Mouse (Mus musculus) CD4-positive, CD25-positive, alpha-beta regulatory T cell, adult 4 months (primary cell): ENCODE results near the gene Lgals9. TPM values are rescaled to one million over a fixed set of nuclear protein-coding genes. Genes with fewer than 3 reads are reported as not detected.
A peak's percentile ranks its signal among the peaks of the same experiment; 100 is the strongest.
"Not testable (repeated sequence)": the region's sequence is repeated elsewhere in the genome, so short reads cannot be mapped to it uniquely, and the experiment has no call there.

Experiments used
- ATAC-seq: one replicate; pipeline ENCODE4 v1.8.0; 2017
- polyA plus RNA-seq, 2 experiments: library from polyadenylated mRNA; unstranded; fragments of 100-300 nt; shearing (Covaris generic); gene quantifications; one replicate each; pipeline ENCODE4 v1.2.1; 2017

The Lgals9 gene
- polyA plus RNA-seq, 2 experiments from 2014 or later = 289 to 325 TPM

DNA sequence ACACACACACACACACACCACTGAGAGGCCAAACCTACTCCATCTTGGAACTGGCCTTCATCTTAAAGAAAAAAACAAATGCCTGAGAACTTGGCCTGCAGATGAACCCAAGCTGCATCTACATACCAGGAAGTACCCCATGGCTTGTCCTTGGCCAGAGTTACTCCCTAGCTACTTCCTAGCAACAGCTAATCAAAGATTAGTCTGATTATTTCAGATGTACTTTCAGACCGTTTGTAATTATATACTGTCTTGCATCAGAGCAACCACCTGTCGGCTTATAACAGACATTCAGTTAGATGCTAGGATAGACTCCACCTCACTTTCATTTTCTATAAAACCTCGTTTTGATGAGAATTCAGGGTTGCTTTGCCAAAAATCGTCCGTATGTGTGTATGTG lies 21.7 kb upstream of the Lgals9 start:
- ATAC-seq = peak; percentile 40

DNA sequence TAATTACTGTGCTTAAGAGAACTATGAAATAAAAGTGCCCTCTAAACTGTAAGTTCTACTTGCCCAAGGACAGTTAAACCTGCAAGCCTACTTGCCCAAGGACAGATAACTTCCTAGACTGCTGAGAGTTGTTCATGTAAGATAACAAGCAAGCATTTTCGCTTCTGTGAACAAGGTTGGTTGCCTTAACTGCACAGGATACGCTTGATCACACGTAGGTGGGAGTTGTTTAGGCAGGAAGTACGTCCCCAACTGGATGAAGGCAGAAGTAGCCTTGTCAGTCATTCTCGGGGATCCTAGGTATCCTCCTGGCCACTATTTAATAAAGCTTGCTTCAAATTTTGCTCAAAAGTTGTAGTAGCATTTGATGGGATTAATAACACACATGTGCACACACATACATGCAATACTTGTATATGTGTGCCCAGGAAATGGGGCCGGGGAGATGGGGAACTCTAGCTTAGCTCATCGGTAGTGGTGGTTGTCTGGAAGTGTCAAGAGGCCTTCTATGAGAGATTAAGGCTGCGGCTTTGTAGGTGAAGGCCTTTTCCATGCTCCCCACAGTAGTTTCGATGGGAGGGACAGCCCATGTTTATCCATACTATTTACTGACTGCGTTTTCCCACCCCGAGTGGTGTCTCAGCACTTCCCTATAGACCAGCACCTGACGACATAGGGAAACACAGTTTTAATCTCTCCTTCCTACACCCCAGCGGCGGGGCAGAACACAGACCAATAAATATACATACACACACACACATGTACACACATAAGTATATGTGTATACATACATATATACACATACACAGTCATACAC lies 21.0 kb upstream of the Lgals9 start:
- peak; percentile 88 for ATAC-seq

DNA sequence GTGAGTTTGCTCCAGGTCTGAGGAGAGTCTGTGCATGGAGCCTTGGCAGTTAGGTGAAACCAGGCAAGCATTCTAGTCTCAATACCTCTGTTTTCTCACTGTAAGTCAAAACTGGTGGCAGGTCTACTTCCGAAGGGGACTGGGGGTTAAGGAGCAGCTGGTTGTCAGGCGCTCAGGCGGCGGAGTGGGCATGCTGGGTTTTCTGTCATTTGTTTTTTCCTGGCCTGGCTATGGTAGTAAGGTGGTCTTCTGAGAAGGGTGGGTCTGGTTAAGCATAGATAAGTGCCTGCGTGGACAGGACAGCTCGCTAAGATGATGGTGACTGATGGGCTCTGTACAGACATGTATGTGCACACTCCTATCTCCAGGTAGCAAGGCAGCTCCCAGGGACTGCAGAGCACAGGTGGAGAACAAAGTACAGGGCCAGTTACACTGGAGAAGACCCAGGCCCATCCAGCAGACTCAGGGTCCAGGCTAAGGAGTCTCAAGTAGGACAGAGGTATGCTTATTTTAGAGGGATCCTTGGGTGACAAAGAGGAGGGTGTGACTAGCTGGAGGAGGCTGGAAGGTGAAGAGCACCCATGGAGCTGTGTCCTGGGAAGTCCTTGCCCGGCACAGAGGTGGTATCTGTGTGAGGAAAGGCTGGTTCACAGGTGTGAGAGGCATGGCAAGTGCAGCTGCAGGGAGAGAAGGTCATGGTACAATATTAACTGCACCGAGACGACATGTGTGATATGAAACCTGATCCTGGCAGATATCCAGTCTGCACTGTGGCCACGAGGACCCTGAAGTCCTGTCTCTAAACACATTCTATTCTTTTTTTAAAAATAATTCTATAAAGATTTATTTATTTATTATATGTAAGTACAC lies 19.3 kb upstream of the Lgals9 start:
- no peak for ATAC-seq

- peak; percentile 41 for ATAC-seq
Observed at GRCm38 (mm10) chr11:79003053-79003768, 18.5 kb upstream of the Lgals9 start.

- ATAC-seq = no peak
Observed at GRCm38 (mm10) chr11:79002551-79002951, 17.8 kb upstream of the Lgals9 start.

DNA sequence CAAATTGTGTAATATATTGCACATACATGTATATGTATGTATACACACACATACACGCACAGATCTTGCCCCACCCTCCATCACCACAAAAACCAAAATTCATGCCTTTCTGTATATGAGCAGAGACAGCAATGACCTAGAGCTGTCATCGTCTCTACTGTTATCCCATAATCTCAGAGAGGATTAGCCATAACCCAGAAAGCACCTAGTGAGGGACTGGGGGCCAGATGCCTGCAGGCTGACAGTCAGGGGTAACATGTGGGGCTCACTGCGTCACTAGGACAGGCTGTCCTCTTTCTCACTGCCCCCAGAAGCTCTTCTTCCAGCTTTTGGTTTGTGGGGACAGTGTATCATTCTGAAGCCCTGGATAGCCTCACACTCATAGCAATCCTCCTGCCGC lies 17.1 kb upstream of the Lgals9 start:
- ATAC-seq = no peak

GRCm38 (mm10) chr11:78999118-78999517 lies 14.4 kb upstream of the Lgals9 start:
- no peak for ATAC-seq

GRCm38 (mm10) chr11:78990875-78991543 lies 6.3 kb upstream of the Lgals9 start:
- ATAC-seq = not testable (repeated sequence)

DNA sequence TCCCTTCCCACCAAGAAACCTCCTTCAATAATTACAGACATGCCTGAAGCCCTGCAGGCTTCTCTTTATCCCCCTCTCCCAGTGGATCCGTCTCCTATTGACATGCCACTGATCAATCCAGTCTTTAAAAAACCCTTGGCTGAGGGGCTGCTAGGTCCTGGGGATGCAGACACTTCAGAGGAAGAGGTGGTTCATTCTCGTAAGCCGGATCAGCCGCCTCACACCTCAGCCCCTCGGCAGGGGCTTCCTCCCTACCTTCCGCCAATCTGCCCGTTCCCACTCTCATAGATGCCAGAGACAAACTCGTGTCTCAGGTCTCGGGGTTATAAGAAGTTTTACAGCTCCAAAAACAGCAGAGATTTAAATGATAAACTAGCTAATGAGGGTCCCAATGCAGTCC lies 5.3 kb upstream of the Lgals9 start:
- ATAC-seq = no peak

GRCm38 (mm10) chr11:78989206-78989605 lies 4.5 kb upstream of the Lgals9 start:
- not testable (repeated sequence) for ATAC-seq

DNA sequence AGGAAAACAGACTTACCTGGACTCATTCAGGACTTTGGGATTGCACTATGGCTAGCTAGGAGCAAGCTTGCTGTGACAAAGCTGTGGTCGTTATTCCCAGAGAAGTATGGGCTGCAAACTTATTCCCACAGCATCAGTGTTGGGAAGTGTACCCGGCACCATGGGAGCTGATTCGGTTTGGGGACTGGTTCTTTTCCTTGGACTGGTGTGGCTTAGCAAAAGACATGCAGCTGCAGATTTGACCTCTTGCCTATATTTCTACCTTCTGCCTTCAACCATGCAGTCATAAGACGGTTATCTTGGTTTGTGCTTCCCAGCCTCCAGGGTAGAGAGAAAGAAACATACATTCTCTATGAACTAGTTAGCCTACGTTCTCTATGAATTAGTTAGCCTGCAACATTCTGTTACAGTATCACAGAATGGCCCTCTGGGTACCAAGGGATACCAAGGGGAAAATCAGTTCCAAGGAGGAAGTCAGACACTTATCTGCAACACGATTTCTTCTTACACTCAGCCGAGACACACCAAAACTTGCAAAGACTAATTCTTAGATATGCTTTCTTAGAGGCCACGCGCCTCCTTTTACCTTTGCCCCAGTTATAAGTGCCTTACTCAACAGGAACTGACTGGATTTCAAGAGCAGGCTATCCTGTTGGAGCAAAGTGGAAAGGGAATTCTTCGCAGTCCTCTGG lies 1.7 kb upstream of the Lgals9 start:
- no peak for ATAC-seq

DNA sequence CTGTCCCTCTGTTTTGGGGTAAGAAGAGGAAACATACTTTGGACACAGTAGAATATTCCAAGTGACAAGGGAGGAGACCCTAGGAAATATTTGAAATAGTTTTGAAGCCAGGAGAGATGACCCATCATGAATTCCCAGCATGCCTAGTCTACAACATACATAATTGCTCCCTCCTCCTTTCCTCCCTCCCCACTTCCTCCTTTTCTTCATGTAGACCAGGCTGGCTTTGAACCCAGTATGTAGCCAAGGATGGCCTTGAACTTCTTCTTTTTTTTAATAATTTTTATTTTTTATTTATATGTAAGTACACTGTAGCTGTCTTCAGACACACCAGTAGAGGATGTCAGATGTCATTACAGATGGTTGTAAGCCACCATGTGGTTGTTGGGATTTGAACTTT lies 759 bp upstream of the Lgals9 start:
- no peak for ATAC-seq

DNA sequence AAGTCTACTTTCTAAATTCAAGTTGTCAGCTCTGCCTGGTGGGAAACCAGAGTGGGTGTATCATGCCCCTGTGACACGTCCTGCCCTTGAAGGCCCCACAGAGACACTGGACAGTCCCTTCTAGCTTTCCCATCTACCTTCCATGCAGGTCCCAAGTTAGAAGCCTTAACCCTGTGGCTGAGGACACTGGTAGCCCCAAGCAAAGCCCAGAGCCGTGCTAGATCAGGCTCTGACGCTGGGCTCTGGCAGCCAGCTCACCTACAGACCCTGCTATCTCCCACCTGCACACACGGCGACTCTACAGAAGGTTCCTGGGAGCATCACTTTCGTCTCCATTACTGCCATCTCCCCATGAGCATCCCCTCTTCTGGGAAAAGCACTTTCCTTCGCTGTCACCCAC lies 1.2 kb downstream of the Lgals9 start:
- ATAC-seq = no peak

- peak; percentile 51 for ATAC-seq
Observed at GRCm38 (mm10) chr11:78982513-78983291, 2.0 kb downstream of the Lgals9 start.

GRCm38 (mm10) chr11:78982042-78982441 lies 2.7 kb downstream of the Lgals9 start:
- ATAC-seq = no peak

- no peak for ATAC-seq
Observed at GRCm38 (mm10) chr11:78980083-78980634, 4.6 kb downstream of the Lgals9 start.

- ATAC-seq = no peak
Observed at GRCm38 (mm10) chr11:78978176-78979019, 6.3 kb downstream of the Lgals9 start.

- no peak for ATAC-seq
Observed at GRCm38 (mm10) chr11:78976731-78977510, 7.8 kb downstream of the Lgals9 start.
